Mouse (Mus musculus) regulatory T cell (primary cell): ENCODE measurements around the gene Tmprss9.

Experiments
- in situ Hi-C: fragments of 300-600 bp; cut with MboI, MseI; formaldehyde crosslinking; loops from one replicate; pipeline ENCODE4 v1.15.1; 2025; ENCODE audit warnings: high pct_unique_total_duplicates

The Tmprss9 gene

DNA sequence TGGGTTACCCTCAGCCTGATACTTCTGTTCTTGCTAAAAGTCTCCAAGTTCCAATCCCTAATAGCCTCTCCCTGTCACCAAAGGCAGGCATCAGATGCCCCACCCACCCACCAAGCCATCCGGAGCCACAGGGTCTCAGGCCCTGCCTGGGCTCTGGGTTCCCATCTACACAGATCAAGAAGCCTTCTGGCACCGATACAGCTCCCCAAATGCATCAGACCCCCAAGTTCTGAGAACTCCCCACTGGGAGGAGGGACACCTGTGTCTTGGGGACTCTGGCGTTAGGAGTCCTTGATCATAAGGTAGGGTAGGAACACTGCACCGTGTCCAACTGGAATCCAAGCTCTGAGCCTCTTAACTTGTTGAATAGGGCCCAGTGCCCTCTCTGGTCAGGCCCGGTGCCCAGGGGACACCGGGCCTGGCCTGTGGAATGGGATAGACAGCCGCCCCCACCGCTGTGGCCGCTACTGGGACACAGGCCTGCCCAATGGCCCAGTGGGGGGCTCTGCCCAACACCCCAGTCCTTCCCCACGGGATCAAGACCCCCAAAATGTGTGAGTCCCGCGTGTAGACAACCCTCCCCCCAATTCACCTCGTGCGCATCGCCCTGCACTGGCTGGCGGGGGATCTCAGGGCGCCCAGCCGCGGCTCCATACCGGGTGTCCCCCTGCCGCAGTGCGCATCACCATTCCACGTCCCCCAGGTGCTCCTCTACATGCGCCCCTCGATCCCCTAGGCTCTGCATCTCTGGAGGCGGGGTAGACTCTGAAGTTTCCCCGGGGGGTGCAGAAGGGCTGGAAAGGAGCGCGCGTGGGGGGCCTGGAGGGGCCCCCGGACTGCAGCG lies 28.3 kb upstream of the Tmprss9 start:
- in situ Hi-C loops: no loop called here

DNA sequence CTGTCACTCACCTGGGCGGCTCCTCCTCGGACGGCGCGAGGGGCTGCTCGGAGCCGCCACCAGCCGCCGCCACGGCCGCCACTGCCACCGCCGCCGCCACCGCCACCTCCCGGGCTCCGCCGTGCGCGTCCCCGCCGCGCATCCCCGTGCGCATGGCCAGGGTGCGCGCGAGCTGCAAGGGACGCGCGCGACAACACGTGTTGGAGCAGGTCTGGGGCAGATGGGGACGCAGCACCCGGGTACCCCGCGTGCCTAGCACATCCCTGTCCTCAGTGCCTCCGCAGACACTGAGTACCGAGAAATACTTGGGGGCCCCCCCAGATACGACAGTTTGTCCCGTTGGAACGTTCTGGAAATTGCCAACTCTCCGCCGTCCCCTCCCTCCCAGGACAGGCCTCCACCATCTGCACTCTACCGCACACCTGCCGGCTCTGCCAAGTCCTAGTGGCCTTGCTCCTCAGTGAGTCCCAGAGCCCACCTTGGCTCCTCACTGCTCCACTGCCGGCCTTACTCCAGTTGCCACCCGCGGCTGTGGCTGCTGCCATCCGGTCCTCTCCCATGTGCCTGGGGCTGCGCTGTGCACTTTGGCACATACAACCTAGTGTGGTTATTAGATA lies 27.6 kb upstream of the Tmprss9 start, which contains the start of gene Lingo3:
Gene Lingo3, minus strand, starts transcription at position 109 of the 617 bp plus-strand sequence.
- in situ Hi-C loops: no loop called here

DNA sequence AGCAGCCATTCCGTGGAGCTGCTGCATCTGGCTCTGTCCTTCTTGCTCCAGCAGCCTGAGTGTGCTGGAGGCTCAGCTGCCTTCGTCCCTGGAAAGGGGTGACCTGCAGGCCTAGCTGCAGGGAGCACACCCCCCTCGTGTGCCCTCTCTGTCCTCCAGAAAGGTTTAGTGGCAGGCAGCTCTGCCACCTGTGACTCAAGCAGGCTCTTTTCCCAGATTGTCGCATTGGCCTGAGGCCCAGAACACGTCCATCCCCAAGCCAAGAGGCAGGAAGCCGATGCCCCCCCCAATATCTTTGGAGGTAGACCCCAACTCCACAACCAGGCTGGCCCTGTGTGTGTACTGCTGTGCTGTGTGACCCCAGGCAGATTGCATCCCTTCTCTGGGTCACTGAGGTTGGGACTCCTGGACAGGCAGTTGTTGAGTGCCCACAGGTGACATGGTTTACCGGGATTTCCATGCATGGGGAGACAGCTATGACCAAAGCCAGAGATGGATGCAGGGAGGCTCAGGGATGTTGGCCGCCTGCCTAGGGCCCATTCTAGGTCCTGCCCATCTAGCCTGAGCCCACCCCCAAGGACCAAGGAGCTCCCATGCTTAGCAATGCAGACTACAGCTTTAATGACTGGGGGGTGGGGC lies 26.5 kb upstream of the Tmprss9 start:
- in situ Hi-C loops: no loop called here

DNA sequence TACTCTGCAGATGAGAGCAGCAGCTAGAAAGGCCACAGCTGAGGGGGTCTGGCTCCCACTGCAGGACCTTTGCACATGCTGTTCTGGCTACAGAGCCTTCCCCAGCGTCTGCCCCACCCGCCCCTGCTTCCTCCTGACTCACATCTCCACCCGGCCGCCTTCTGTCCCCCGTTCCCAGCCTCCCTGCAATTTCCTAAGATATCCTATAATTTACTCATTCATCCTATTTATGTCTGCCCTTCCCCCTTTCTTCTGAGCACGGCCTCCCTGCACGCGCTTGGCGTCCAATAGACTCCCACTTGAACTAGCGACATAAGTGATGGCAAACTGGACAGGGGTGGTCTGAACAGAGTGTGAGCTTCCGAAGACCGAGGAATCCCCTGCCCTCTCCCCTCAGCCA lies 25.9 kb upstream of the Tmprss9 start:
- in situ Hi-C loops: no loop called here

DNA sequence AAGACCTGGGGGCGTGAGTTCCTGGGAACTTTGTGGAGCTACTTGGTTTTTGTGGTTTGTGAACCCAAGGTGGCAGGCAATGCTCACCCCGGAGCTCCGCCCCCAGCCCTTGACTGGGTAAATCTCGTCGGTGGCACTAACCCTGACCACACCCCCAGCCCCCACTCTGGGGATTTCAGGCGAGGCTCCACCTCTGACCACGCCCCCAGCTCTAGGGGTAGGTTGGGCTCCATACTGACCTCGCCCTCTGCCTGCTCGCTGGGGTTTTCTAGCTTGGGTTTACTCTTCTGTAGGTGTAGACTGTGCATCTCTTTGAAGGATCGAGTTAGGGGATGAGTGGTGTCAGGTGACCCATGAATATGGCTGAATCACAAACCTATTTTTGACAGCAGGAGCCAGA lies 23.1 kb upstream of the Tmprss9 start:
- in situ Hi-C loops: no loop called here

DNA sequence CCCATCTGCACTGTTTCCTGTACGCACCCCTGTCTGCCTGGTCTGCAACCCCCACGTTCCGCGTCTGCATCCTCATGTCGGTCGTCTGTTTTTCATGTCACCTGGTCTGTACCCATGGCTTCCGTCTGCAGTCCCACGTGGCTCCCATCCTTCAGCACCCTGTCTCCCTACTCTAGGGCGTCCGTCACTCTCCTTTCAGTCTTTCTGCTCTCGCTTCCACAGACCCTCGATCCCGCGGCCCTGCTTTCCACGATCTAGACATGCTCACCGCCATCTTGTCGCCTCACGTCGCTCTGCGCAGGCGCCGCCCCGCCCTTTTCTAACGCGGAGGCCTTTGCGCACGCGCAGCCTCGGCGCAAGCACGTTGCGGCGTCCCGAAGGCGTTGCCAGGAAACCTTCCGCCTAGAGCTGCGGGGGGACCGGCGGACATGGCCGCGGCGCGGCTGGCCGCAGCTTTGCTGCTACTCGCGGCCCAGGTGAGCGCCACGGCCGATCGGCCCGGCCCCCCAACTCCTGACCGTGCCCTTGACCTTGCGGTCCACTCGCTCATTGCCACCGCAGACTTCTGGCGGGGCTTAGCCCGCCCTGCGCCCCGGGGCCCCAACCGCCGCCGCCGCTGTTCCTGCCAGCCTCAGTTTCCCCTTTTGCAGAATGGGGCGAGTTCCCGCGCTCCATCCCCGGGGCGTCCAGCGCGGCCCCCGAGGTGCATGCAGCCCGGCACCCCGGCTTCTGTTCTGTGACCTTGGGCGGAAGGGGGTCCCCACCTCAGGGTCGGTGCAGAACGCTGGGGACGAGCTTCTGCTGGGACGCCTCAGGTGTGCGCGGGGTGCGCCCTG lies 16.5 kb upstream of the Tmprss9 start, which contains the start of the genes Lsm7 and Sppl2b:
Gene Lsm7, minus strand, starts transcription at position 297 of the 836 bp plus-strand sequence.
Gene Sppl2b, plus strand, starts transcription at position 363 of the 836 bp plus-strand sequence.
- in situ Hi-C loops: no loop called here

DNA sequence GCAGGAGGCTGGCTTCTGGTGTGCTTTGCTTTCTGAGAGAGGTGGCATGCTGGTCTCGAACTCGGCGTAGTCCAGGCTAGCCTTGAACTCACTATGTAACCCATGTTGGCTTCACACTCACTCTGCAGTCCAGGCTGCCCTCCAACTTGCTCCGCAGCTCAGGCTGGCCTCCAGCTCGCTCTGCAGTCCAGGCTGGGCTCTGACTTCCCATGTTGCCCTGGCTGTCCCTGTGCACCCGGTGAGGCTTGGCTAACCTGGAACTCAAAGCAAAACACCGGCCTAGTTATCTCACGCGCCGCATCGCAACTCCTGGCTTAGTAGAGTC lies 15.9 kb upstream of the Tmprss9 start:
- in situ Hi-C loops: no loop called here

DNA sequence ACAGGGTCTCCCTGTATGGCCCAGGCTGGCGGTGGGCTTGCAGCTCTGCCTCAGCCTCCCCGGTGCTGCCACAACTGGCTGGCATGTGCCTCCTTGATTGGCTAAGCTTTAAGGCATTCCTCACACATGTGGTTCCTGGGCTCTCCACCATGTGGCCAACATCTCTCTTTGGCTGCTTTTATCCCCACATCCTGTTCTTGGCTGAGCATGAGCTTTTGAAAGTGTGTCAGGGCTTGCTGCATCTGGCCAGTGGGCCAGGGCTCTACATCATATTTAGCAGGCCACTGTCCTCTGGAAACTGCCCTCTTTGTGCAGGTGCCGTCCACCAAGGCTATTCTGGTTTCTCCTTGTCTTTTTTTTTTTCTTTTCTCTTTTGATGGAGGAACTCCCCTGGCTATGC lies 15.4 kb upstream of the Tmprss9 start:
- in situ Hi-C loops: no loop called here

DNA sequence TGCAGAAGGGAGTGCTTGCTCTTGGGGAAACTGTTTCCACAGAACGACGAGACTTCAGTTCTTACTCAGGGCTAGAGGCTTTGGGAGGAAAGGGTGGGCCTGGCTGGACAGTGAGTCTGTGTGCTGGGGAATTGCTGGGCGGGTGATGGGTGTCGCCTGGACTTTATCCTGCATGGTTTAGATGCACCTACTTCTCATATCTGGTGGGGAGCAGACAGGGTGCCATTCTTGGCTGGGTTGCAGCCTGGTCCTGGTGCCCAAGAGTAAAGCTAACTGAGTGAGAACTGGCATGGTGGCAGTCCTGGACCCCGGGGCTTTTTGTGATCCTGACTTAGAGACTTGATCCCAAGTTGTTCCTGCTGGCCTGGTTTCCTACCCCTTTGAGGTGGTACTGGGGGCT lies 14.7 kb upstream of the Tmprss9 start:
- in situ Hi-C loops: no loop called here

DNA sequence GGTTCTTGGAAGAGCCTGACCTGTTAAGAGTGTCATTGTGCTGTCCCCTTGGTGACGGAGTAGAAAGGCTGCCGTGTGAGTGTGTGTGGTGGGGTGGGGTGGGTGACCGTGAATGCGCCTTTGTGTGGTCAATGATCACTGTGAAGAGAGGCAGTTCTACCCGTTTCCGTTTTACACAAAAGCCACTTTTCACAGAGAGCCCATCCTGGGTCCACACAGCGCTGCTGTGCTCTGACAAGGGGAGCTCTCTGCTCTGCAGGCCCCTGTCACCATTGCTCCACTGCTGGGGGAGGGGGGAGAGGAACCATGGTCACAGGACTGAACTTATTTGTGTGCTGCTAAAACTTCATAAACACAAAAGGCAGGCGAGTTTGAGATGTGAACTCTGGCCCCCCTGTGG lies 14.3 kb upstream of the Tmprss9 start:
- in situ Hi-C loops: no loop called here

DNA sequence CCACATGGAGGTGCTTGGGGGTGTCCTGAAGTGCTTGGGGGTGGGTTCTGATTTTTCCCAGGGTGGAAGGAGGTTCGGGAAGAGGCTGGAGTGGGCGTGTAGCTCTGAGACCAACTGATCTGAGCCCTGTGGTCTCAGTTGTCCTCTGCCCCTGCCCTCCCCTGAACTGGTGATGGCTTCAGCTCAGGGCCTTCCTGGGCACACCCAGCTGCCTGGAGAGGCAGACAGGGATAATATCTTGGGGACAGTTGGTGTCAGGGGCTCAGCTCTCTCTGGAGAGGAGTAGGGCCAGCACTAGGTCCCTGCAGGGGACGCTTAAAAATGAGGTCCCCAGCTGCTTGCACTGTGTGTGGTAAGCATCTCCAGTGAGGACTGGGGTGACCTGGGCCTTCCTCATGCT lies 13.8 kb upstream of the Tmprss9 start:
- in situ Hi-C loops: no loop called here

DNA sequence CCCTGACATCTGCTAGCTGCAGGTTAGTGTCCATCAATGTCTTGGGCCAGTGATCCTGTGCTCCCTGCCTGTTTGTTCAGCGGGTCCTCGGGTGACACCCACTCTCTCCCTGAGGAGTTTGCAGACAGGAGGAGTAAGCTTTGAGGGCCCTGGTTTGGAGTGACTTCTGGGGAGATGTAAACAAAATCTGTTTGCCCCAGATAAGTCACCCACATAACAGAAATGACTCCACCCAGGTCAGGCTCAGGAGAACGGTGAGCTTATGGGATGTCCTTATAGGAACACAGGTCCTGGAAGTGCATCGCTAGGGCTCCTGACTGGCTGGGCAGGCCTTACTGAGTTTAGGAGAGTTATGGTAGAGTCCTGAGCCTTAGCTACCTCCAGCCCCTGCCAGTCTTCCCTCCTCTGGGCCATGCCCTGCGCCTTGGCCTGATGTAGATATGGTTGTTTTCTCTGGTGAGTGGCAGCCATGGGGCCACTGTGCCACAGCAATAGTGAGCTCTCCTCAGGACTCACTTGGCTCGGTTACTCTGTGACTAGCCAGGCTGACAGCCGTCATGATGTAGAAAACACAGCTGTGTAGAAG lies 13.2 kb upstream of the Tmprss9 start:
- in situ Hi-C loops: no loop called here

DNA sequence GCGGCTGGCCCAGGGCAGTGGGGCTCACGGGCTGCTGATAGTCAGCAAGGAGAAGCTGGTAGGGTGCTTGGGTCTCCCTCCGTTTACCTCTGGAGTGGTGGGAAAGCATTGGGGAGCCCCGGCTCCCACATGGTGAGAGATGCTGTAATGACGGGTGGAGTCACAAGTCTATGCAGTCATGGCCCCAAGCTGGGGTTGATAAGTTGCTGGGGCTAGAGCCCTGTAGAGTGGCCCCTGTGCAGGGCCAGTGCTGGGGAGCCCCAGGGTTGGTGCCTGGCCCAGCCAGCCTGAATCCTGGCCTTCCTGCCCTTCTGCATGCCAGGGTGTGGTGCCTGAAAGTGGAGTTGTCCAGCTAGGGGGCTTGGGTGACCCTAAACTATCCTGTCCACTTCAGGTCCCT lies 9.3 kb upstream of the Tmprss9 start:
- in situ Hi-C loops: no loop called here

DNA sequence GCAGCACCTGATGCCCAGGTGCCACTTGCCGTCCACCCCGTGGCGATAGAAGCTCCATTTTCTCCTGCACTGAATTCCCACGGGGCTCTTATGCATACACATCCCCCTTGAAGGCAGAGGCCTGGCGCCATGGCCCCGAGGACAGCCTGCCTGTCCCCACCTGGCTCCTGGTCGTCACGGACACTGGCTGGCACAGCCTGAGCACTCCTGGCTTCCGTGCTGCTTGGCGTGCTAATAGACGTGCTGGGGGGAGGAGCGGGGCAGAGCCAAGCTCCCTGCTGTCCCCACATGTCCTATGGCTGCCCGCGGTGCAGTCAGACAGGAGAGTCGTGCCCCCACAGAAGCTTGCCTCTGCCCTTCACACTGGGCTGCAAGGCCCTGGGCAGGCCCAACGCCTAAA lies 7.2 kb upstream of the Tmprss9 start:
- in situ Hi-C loops: no loop called here

DNA sequence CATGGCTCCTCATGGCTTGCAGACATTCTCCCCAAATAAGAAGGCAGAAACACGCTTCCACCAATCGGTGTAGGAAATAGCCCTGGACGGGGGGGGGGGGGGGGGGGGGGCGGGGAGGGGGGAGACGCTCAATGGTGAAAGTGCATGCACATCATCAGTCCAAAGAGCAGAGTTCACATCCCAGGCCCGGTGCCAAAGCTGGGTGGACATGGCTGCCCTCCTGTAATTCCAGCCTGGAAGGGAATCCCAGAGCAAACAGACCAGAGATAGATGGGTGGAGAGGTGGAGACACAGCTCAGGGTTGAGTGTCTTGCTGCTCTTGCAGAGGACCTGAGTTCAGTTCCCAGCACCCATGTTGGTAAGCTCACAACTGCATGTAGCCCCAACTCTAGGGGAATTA lies 655 bp upstream of the Tmprss9 start:
- in situ Hi-C loops: no loop called here

DNA sequence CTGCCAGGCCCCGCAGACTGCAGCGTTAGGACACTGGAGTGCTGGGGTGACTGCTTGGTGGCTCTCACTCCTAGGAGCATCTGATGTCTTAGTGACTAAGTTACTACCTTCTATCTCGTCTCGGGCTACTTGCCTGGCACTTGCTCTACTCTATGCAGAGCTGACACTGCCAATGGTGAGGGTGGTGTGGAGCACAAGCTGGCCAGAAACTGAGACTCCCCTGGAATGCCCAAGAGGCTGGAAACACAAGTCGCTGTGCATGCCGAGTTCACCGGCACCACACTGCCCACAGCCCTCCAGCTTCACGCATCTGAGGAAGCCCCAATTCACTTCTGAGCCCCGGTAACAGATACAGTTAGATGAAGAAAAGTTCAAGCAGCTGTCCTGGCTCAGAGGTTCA lies 2.4 kb downstream of the Tmprss9 start:
- in situ Hi-C loops: no loop called here

DNA sequence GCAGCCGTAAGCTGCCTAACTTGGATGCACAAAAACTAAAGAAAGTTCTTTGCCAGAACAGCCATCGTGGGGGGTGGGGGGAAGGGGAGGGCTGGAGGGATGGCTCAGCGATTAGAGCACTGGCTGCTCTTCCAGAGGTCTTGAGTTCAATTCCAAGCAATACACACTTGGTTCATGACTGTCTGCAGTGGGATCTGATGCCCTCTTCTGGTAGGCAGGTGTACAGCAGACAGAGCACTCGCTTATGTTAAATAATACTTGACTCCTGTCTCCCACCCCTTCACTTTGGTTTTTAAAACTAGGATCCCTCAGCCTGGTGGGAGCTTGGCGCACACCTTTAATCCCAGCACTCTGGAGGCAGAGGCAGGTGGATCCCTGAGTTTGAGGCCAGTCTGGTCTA lies 4.4 kb downstream of the Tmprss9 start:
- in situ Hi-C loops: loop anchor here (5.0 kb wide), 3 partner anchors 64 to 129 kb away; partner anchors contain the start of gene Jsrp1

DNA sequence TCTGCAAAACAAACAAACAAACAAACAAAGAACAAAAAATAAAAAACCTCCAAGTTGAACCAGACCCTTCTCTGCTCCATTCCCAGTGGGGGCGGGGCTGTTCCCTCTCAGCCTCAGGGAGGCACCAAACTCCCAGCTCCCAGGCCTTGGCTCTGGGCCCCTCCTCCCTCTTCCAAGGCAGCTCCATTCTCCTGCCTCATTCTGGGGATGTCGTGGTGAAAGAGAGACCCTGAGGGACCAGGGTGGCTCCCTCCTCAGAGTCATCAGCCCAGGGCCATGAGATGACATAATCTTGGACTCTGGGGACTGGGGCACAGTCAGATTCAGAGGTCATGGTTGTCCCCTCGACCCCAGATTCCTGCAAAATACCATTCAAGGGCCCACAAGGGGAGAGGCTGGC lies 4.9 kb downstream of the Tmprss9 start:
- in situ Hi-C loops: loop anchor here (5.0 kb wide), 3 partner anchors 64 to 129 kb away; partner anchors contain the start of gene Jsrp1

DNA sequence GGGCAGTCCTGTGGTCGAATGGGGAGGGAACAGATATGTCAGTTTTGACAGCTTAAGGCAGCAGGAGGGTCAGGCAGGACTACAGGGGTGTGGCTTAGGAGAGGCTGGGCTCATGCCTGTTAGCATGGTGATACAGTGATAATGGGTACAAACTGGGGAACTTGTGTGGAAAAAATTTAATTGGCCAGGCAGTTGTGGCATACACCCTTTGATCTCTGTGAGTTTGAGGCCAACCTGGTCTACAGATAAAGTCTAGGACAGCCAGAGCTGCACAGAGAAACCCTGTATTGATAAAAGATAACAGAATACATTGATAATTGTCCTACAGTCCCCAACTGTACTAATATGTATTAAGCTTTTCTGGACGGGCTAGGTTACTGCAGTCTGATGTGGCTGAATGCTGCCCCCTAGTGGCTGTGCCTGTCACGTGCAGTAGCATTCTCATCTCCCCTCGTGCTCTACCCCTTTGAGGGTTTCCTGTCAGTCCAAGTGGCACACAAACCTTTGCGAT lies 8.5 kb downstream of the Tmprss9 start:
- in situ Hi-C loops: no loop called here

DNA sequence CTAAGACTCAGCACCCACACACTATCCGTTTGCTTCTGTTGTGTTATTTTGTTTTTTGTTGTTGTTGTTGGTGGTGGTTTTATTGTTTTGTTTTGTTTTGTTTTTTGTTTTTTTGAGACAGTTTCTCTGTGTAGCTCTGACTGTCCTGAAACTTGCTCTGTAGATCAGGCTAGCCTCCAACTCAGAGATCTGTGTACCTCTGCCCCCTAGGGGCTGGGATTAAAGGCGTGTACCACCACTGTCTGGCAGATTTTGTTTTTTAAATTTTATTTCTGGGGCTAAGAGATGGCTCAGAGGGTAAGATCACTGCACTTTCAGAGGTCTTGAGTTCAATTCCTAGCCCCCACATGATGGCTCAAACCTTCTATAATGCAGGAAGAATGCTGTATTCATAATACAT lies 9.3 kb downstream of the Tmprss9 start:
- in situ Hi-C loops: no loop called here

DNA sequence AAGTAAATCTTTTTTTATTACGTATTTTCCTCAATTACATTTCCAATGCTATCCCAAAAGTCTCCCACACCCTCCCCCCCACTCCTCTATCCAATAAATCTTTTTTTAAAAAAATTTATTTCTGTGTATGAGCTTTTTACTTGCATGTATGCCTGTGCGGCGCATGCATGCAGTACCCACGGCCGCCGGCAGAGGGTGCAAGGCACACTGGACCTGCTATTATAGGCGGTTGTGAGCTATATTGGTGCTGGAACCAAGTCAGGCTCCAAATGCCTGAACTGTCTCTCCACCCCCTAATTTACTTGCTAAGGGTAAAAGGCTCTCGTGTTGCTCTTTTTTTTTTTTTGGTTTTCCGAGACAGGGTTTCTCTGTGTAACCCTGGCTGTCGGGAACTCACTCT lies 9.7 kb downstream of the Tmprss9 start:
- in situ Hi-C loops: no loop called here
